Mouse (Mus musculus): ENCODE data around the gene Rhox3h.
"Not testable (repeated sequence)": the region's sequence is repeated elsewhere in the genome, so short reads cannot be mapped to it uniquely, and the experiment has no call there.

DNA sequence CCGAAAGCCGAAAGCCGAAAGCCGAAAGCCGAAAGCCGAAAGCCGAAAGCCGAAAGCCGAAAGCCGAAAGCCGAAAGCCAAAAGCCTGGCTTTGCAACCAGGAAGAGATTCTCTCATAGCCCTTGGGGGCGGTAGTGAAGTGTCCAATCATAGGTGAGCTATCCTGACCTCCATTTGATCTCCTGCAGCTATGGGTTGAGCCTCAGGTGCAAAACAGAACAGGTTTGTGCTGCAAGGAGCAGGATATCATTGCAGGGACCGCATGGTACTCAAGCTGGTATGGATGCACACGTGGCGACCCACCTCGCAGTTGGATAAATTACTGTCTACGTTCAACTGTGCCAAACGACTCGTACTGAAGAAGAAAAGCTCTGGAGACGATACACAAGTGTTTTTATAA lies 17.3 kb downstream of the Rhox3h start, which contains the start of gene Rhox4g:
- TF ChIP-seq CTCF (conservative IDR thresholded peaks at IDR 0.05 in 1 of 2, IDR thresholded peaks at IDR 0.05 in 1 of 2; ENCODE audit: low read depth in 2 of 2, low read length in 2 of 2); GABPA (IDR thresholded peaks at IDR 0.05; ENCODE audit: insufficient replicate concordance, low read depth, low read length); TBP (conservative IDR thresholded peaks at IDR 0.05; ENCODE audit: low read depth, low read length); ZNF384 (IDR thresholded peaks at IDR 0.05; ENCODE audit: low read depth, low read length); CHD2 (IDR thresholded peaks at IDR 0.05; ENCODE audit: low read length); TCF12 (IDR thresholded peaks at IDR 0.05; ENCODE audit: low read depth, low read length): not testable (repeated sequence)

All from CH12.LX (cell line).